Mouse (Mus musculus): ENCODE results near the gene Thada.
"Not testable (repeated sequence)": the region's sequence is repeated elsewhere in the genome, so short reads cannot be mapped to it uniquely, and the experiment has no call there.

The Thada gene

GRCm38 (mm10) chr17:84305074-84305473 is 160.9 kb downstream of the Thada start:
- in situ Hi-C loops (cut with MboI, MseI) = loop anchor here (10.0 kb wide), 1 partner anchor 1750 kb away; no protein-coding TSS in a partner anchor

- in situ Hi-C loops (cut with MboI, MseI) = loop anchor here (10.0 kb wide), 1 partner anchor 1751 kb away; no protein-coding TSS in a partner anchor
Measured at GRCm38 (mm10) chr17:84304141-84304540, 161.9 kb downstream of the Thada start.

GRCm38 (mm10) chr17:84297976-84298375 is 168.0 kb downstream of the Thada start:
- in situ Hi-C loops (cut with MboI, MseI) = no loop called here

- in situ Hi-C loops (cut with MboI, MseI) = no loop called here
Measured at GRCm38 (mm10) chr17:84293221-84293620, 172.8 kb downstream of the Thada start.

GRCm38 (mm10) chr17:84291228-84291627 is 174.8 kb downstream of the Thada start:
- in situ Hi-C loops (cut with MboI, MseI) = not testable (repeated sequence)

GRCm38 (mm10) chr17:84287675-84288420 is 178.2 kb downstream of the Thada start:
- in situ Hi-C loops (cut with MboI, MseI) = no loop called here

GRCm38 (mm10) chr17:84286536-84286935 is 179.5 kb downstream of the Thada start:
- in situ Hi-C loops (cut with MboI, MseI) = no loop called here

GRCm38 (mm10) chr17:84282388-84283280 is 183.4 kb downstream of the Thada start:
- in situ Hi-C loops (cut with MboI, MseI) = no loop called here

GRCm38 (mm10) chr17:84279001-84279400 is 187.0 kb downstream of the Thada start:
- in situ Hi-C loops (cut with MboI, MseI) = loop anchor here (5.0 kb wide), 1 partner anchor 78 kb away; no protein-coding TSS in a partner anchor

- in situ Hi-C loops (cut with MboI, MseI) = loop anchor here (5.0 kb wide), 1 partner anchor 79 kb away; no protein-coding TSS in a partner anchor
Measured at GRCm38 (mm10) chr17:84278193-84278953, 187.6 kb downstream of the Thada start.

- in situ Hi-C loops (cut with MboI, MseI) = loop anchor here (5.0 kb wide), 1 partner anchor 82 kb away; no protein-coding TSS in a partner anchor
Measured at GRCm38 (mm10) chr17:84274999-84275398, 191.0 kb downstream of the Thada start.

GRCm38 (mm10) chr17:84274163-84274562 is 191.8 kb downstream of the Thada start:
- in situ Hi-C loops (cut with MboI, MseI) = no loop called here

- in situ Hi-C loops (cut with MboI, MseI) = no loop called here
Measured at GRCm38 (mm10) chr17:84272557-84273261, 193.3 kb downstream of the Thada start.

- in situ Hi-C loops (cut with MboI, MseI) = no loop called here
Measured at GRCm38 (mm10) chr17:84271566-84272202, 194.3 kb downstream of the Thada start.

- in situ Hi-C loops (cut with MboI, MseI) = no loop called here
Measured at GRCm38 (mm10) chr17:84269722-84270121, 196.3 kb downstream of the Thada start.

- in situ Hi-C loops (cut with MboI, MseI) = no loop called here
Measured at GRCm38 (mm10) chr17:84268450-84268849, 197.6 kb downstream of the Thada start.

GRCm38 (mm10) chr17:84267456-84268074 is 198.4 kb downstream of the Thada start:
- in situ Hi-C loops (cut with MboI, MseI) = no loop called here

GRCm38 (mm10) chr17:84266161-84266948 is 199.7 kb downstream of the Thada start:
- in situ Hi-C loops (cut with MboI, MseI) = no loop called here

- in situ Hi-C loops (cut with MboI, MseI) = no loop called here
Measured at GRCm38 (mm10) chr17:84265480-84266130, 200.4 kb downstream of the Thada start.

Measured in regulatory T cell (primary cell).